Mouse (Mus musculus) stomach, postnatal 0 days (tissue): Measurements from ENCODE around the gene Rimbp2.

Experiments used
- CTCF ChIP-seq: IDR thresholded peaks from 2 replicates; pipeline ENCODE4 v1.5.1; 2016; ENCODE audit warnings: antibody characterized with exemption, low read depth, mild to moderate bottlenecking, moderate library complexity
- EP300 ChIP-seq: optimal IDR thresholded peaks from 2 replicates; pipeline ENCODE3; 2016; ENCODE audit warnings: antibody characterized with exemption

DNA sequence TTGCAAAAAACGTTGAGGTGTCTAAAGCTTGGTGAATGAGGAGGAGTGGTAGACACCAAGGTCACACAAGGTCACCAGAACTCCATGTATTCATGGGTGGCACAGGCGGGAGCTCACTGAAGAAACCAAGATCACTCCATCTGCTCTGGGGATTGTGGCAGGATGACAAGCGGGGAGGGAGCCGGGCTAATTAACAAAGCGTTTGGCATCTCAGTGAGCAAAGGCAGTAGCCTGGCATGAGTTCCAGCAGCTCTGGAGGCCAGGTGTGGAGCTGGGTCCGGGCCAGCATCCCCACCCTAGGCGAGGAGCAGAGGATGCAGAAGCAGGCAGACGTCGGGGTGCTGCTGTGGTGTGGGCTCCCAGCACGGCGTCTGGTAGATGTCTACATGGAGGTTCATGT, 108.3 kb downstream of the Rimbp2 start:
- TF ChIP-seq EP300 (no peak), CTCF (no peak)
